Mouse (Mus musculus): Measurements from ENCODE around the gene Phf12. TPM values are rescaled to one million over a fixed set of nuclear protein-coding genes. Genes with fewer than 3 reads are reported as not detected.

Phf12 gene
- polyA plus RNA-seq, 1 experiment from 2014 or later = 18.6 TPM

DNA sequence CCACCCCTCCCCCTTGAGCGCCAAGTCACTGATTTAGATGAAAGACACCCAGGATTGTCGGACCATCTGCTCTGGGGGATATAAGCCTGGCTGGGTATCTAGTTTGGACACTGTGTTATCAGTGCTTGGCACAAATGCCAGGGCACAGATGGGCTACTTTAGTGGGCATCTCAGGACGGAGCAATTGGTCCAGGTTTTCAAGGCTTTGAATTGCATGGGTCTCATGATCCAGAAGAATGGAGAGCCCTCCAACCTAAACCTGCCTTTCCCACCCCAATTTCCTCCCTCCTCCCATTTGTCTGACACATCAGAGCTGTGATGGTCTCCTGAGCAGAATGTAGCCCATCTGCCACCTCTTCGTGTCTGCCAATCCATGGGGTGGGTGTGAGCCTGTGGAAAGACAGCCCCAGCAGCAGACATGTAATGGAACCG is 31.7 kb upstream of the Phf12 start:
- H3K36me3 ChIP-seq (ENCODE audit: control insufficient read depth, insufficient read depth, low read length) = no peaks in the 10 kb centered on the region
- WGBS = 47% methylated on average over 5 of the region's 5 CpGs
- no peak overlapping the region for H3K4me2 ChIP-seq
- ATAC-seq (replicated peaks; ENCODE audit: low FRiP score) = no peak
- no peak overlapping the region for H3K9ac ChIP-seq (ENCODE audit: low read depth, low read length)
- H3K9me3 ChIP-seq (ENCODE audit: control insufficient read depth, low read length) = no peaks in the 10 kb centered on the region
- DNase-seq (ENCODE audit: low spot score) = no peak
- H3K27me3 ChIP-seq (replicated peaks; ENCODE audit: control insufficient read depth, insufficient read depth, low read length) = peaks cover 67% of the 10 kb centered on the region
- H3K4me1 ChIP-seq (replicated peaks; ENCODE audit: control insufficient read depth, insufficient read depth, low read length) = no peaks in the 10 kb centered on the region
- no peak overlapping the region for H3K27ac ChIP-seq (ENCODE audit: low read depth, low read length)
- no peak overlapping the region for H3K4me3 ChIP-seq (ENCODE audit: low read depth, low read length)

DNA sequence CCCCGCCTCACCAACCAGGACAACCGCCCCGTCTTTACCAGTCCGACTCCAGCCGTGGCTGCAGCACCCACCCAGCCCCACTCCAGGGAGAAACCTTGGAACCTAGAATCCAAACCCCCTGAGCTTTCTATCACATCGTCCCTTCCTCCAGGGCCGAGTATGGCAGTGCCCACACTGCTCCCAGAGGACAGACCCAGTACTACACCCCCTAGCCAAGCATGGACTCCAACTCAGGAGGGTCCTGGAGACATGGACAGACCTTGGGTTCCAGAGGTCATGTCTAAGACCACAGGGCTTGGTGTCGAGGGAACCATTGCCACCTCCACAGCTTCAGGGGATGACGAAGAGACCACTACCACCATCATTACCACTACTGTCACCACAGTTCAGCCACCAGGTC is 28.9 kb upstream of the Phf12 start:
- no peaks in the 10 kb centered on the region for H3K4me1 ChIP-seq (replicated peaks; ENCODE audit: control insufficient read depth, insufficient read depth, low read length)
- ATAC-seq (replicated peaks; ENCODE audit: low FRiP score) (no peak), DNase-seq (ENCODE audit: low spot score) (no peak)
- H3K4me3 ChIP-seq (ENCODE audit: low read depth, low read length) = no peak overlapping the region
- H3K9ac ChIP-seq (ENCODE audit: low read depth, low read length) = no peak overlapping the region
- H3K27me3 ChIP-seq (replicated peaks; ENCODE audit: control insufficient read depth, insufficient read depth, low read length) = peaks cover 43% of the 10 kb centered on the region
- no peaks in the 10 kb centered on the region for H3K9me3 ChIP-seq (ENCODE audit: control insufficient read depth, low read length)
- no peak overlapping the region for H3K4me2 ChIP-seq
- WGBS = 26% methylated on average over 9 of the region's 9 CpGs
- no peaks in the 10 kb centered on the region for H3K36me3 ChIP-seq (ENCODE audit: control insufficient read depth, insufficient read depth, low read length)
- H3K27ac ChIP-seq (ENCODE audit: low read depth, low read length) = no peak overlapping the region

DNA sequence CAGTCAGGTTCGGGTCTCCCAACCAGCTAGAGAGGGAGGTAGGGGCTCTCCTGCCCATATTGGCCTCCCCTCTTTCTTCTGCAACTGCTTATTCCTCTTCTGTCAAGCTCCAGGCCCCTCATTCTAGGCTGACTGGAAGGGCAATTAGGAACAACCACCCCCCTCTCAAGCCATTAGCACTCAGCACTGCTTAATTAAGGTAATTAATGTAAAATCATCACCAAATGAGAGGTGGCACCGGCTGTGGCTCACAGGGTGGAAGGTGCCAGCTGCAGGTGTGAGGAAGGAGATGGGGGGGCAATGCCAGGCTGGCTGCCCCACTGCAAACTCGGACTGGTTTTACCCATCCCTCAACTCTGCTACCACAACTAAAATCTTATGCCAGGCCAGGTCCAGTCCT is 26.1 kb upstream of the Phf12 start:
- Histone ChIP-seq H3K36me3 (ENCODE audit: control insufficient read depth, insufficient read depth, low read length) (no peaks in the 10 kb centered on the region), H3K4me2 (no peak overlapping the region), H3K9me3 (ENCODE audit: control insufficient read depth, low read length) (no peaks in the 10 kb centered on the region), H3K9ac (ENCODE audit: low read depth, low read length) (no peak overlapping the region), H3K4me3 (ENCODE audit: low read depth, low read length) (no peak overlapping the region), H3K27ac (ENCODE audit: low read depth, low read length) (no peak overlapping the region), H3K4me1 (replicated peaks; ENCODE audit: control insufficient read depth, insufficient read depth, low read length) (no peaks in the 10 kb centered on the region), H3K27me3 (replicated peaks; ENCODE audit: control insufficient read depth, insufficient read depth, low read length) (peaks cover 42% of the 10 kb centered on the region)
- no peak for DNase-seq (ENCODE audit: low spot score)
- WGBS = 43% methylated on average over 3 of the region's 3 CpGs
- ATAC-seq (replicated peaks; ENCODE audit: low FRiP score) = no peak

DNA sequence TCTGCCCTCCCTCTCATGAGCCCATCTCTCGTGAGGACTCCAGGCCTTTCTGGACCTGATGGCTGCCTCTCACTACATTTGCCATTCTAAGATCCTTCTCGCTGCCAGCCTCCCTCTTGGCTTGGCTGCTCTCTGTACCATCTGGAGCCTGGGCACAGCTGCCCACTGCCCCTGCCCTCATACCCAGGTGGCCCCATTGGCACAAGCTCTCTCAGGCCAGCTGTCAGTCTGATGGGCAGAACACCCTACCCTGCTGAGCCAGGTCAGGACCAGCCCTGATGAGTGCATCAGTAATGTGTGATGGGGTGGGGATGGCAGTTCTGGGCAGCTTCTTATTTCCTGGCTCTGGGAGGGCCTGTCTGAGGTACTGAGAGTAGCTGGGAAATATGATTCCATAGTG is 24.3 kb upstream of the Phf12 start:
- Histone ChIP-seq H3K27ac (ENCODE audit: low read depth, low read length) (no peak overlapping the region), H3K4me1 (replicated peaks; ENCODE audit: control insufficient read depth, insufficient read depth, low read length) (no peaks in the 10 kb centered on the region), H3K27me3 (replicated peaks; ENCODE audit: control insufficient read depth, insufficient read depth, low read length) (peaks cover 29% of the 10 kb centered on the region), H3K4me3 (ENCODE audit: low read depth, low read length) (no peak overlapping the region), H3K9me3 (ENCODE audit: control insufficient read depth, low read length) (no peaks in the 10 kb centered on the region), H3K36me3 (ENCODE audit: control insufficient read depth, insufficient read depth, low read length) (no peaks in the 10 kb centered on the region), H3K9ac (ENCODE audit: low read depth, low read length) (no peak overlapping the region), H3K4me2 (no peak overlapping the region)
- 76% methylated on average over 2 of the region's 2 CpGs for WGBS
- DNase-seq (ENCODE audit: low spot score) (no peak), ATAC-seq (replicated peaks; ENCODE audit: low FRiP score) (no peak)

DNA sequence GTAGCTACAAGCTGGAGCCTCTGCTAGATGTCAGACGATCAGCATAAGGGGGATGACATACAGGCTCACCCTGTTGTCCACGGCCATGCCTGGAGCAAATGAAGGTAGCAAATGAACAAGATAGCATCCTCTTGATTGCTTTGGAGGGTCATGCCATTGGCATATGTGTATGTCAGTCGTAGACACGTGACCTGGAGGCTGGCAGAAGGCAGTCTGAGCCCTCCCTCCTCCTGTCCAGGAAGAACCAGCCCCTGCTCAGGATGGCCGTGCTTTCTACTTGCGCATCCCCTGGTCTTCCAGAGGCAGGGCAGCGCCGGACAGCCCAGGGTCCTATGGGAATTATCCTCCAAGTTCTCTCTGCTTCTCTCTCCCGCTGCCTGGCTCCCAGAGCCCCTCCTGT is 23.6 kb upstream of the Phf12 start:
- Histone ChIP-seq H3K36me3 (ENCODE audit: control insufficient read depth, insufficient read depth, low read length) (no peaks in the 10 kb centered on the region), H3K4me1 (replicated peaks; ENCODE audit: control insufficient read depth, insufficient read depth, low read length) (no peaks in the 10 kb centered on the region), H3K4me2 (no peak overlapping the region), H3K9ac (ENCODE audit: low read depth, low read length) (no peak overlapping the region), H3K27ac (ENCODE audit: low read depth, low read length) (no peak overlapping the region), H3K27me3 (replicated peaks; ENCODE audit: control insufficient read depth, insufficient read depth, low read length) (peaks cover 28% of the 10 kb centered on the region), H3K4me3 (ENCODE audit: low read depth, low read length) (no peak overlapping the region), H3K9me3 (ENCODE audit: control insufficient read depth, low read length) (no peaks in the 10 kb centered on the region)
- DNase-seq (ENCODE audit: low spot score) (no peak), ATAC-seq (replicated peaks; ENCODE audit: low FRiP score) (no peak)
- WGBS = 62% methylated on average over 9 of the region's 9 CpGs

DNA sequence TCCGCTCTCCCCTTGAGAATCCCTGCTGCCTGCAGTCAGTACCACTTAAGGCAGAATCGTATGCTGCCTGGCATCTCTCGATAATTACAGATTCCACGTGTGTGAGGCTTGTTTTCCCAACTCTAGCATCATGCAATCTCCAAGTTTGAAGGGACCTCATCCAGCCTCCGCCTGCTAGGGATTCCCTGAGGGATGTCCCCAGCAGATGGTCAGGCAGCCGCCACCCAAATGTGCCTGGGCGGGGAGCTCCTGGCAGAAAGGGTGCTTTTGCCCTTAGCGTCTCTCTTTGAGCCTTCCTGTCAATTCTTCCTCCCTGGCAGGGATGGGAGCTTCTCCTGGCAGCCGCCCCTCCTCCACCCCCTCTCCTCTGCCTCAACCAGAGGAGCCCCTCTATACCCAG is 22.4 kb upstream of the Phf12 start:
- H3K27me3 ChIP-seq (replicated peaks; ENCODE audit: control insufficient read depth, insufficient read depth, low read length) = peaks cover 25% of the 10 kb centered on the region
- H3K36me3 ChIP-seq (ENCODE audit: control insufficient read depth, insufficient read depth, low read length) = no peaks in the 10 kb centered on the region
- no peak overlapping the region for H3K27ac ChIP-seq (ENCODE audit: low read depth, low read length)
- H3K4me3 ChIP-seq (ENCODE audit: low read depth, low read length) = no peak overlapping the region
- H3K4me1 ChIP-seq (replicated peaks; ENCODE audit: control insufficient read depth, insufficient read depth, low read length) = no peaks in the 10 kb centered on the region
- H3K9me3 ChIP-seq (ENCODE audit: control insufficient read depth, low read length) = no peaks in the 10 kb centered on the region
- no peak for ATAC-seq (replicated peaks; ENCODE audit: low FRiP score)
- H3K4me2 ChIP-seq = no peak overlapping the region
- WGBS = 51% methylated on average over 9 of the region's 9 CpGs
- no peak for DNase-seq (ENCODE audit: low spot score)
- H3K9ac ChIP-seq (ENCODE audit: low read depth, low read length) = no peak overlapping the region

DNA sequence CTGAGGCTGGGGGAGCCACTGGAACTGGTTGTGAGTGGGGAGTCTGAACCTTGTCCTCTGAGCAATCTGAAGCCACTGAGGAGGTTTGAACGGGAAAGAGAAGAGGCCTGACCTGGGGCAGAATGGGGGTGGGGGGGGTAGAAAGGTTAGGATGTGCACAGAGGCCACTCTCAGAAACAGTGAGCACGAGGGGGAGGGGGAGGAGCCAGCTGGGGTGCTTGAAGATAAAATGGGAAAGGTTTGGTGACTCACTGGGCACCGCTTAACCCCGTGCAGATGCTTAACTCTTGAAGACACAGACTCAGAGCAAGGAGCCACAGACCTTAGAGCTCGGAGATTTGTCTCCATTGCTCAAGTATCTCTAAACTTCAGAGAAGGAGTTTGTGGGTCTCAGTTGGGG is 21.7 kb upstream of the Phf12 start:
- no peaks in the 10 kb centered on the region for H3K36me3 ChIP-seq (ENCODE audit: control insufficient read depth, insufficient read depth, low read length)
- H3K27ac ChIP-seq (ENCODE audit: low read depth, low read length) = no peak overlapping the region
- H3K4me3 ChIP-seq (ENCODE audit: low read depth, low read length) = no peak overlapping the region
- H3K27me3 ChIP-seq (replicated peaks; ENCODE audit: control insufficient read depth, insufficient read depth, low read length) = peaks cover 25% of the 10 kb centered on the region
- H3K9ac ChIP-seq (ENCODE audit: low read depth, low read length) = no peak overlapping the region
- H3K9me3 ChIP-seq (ENCODE audit: control insufficient read depth, low read length) = no peaks in the 10 kb centered on the region
- ATAC-seq (replicated peaks; ENCODE audit: low FRiP score) (no peak), DNase-seq (ENCODE audit: low spot score) (no peak)
- WGBS = 45% methylated on average over 5 of the region's 5 CpGs
- no peaks in the 10 kb centered on the region for H3K4me1 ChIP-seq (replicated peaks; ENCODE audit: control insufficient read depth, insufficient read depth, low read length)
- H3K4me2 ChIP-seq = no peak overlapping the region

DNA sequence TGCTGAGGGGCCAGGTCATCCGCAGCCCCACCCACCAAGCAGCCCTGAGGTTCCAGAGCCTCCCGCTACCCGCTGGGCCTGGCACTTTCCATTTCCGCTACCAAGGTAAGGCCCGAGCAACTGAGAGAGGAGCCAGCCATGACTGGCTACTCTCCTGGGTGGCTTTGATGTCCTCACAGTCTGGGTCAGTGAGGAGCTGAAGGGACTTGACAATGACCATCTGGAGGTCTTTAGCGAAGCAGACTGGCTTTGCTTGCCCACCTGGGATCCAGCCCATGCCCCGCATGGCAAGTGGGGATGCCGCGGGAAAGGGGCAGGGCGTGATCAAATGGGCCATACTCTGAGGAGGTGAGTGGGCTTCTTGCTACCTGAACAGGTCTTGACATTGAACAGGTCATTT is 19.6 kb upstream of the Phf12 start:
- H3K36me3 ChIP-seq (ENCODE audit: control insufficient read depth, insufficient read depth, low read length) = no peaks in the 10 kb centered on the region
- H3K27ac ChIP-seq (ENCODE audit: low read depth, low read length) = no peak overlapping the region
- 80% methylated on average over 10 of the region's 10 CpGs for WGBS
- peaks cover 29% of the 10 kb centered on the region for H3K27me3 ChIP-seq (replicated peaks; ENCODE audit: control insufficient read depth, insufficient read depth, low read length)
- DNase-seq (ENCODE audit: low spot score) = no peak
- no peak for ATAC-seq (replicated peaks; ENCODE audit: low FRiP score)
- no peaks in the 10 kb centered on the region for H3K9me3 ChIP-seq (ENCODE audit: control insufficient read depth, low read length)
- H3K4me2 ChIP-seq = no peak overlapping the region
- no peak overlapping the region for H3K9ac ChIP-seq (ENCODE audit: low read depth, low read length)
- H3K4me1 ChIP-seq (replicated peaks; ENCODE audit: control insufficient read depth, insufficient read depth, low read length) = no peaks in the 10 kb centered on the region
- H3K4me3 ChIP-seq (ENCODE audit: low read depth, low read length) = no peak overlapping the region

DNA sequence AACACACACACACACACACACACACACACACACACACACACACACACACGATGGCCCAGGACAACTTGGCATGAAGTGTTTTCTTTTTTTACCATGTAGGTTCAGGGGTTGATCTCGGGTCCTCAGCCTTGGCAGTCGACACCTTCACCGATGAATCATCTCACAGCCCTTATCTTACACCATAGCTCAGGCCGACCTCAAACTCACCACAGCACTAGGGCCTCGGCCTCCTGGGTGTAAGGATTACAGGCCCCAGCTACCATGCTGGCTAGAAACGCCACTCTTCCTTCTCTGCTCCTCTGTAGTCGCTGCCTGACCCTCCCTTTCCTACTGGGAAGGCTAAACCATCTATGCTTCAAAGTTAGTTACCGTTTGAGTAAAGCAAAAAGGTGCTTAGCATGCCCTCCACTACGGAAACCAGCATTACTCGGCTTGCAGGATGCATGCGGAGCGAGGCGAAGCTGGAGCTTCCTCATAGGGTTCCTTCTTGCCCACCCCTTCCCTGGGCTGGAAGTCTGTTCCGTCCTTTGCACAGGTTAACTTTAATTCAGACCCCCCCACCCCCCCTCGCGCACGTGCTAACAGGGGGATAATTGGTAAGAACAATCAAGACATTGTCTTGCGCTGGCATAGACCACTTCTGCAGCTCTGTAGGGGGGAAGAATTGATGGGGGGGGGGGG is 18.0 kb upstream of the Phf12 start:
- Histone ChIP-seq H3K4me1 (replicated peaks; ENCODE audit: control insufficient read depth, insufficient read depth, low read length) (no peaks in the 10 kb centered on the region), H3K9me3 (ENCODE audit: control insufficient read depth, low read length) (no peaks in the 10 kb centered on the region), H3K9ac (ENCODE audit: low read depth, low read length) (no peak overlapping the region), H3K4me3 (ENCODE audit: low read depth, low read length) (no peak overlapping the region), H3K36me3 (ENCODE audit: control insufficient read depth, insufficient read depth, low read length) (no peaks in the 10 kb centered on the region), H3K27ac (ENCODE audit: low read depth, low read length) (no peak overlapping the region), H3K27me3 (replicated peaks; ENCODE audit: control insufficient read depth, insufficient read depth, low read length) (peaks cover 21% of the 10 kb centered on the region), H3K4me2 (no peak overlapping the region)
- ATAC-seq (replicated peaks; ENCODE audit: low FRiP score) (no peak), DNase-seq (ENCODE audit: low spot score) (no peak)
- WGBS = 24% methylated on average over 19 of the region's 19 CpGs

All from liver, embryonic 11.5 days (tissue).